Mouse (Mus musculus): ENCODE data around the gene Sp2. TPM values are rescaled to one million over a fixed set of nuclear protein-coding genes. Genes with fewer than 3 reads are reported as not detected.

Gene Sp2
- total and polyA plus RNA-seq, 2 experiments from 2014 or later, result 6.8 to 8.9 TPM

DNA sequence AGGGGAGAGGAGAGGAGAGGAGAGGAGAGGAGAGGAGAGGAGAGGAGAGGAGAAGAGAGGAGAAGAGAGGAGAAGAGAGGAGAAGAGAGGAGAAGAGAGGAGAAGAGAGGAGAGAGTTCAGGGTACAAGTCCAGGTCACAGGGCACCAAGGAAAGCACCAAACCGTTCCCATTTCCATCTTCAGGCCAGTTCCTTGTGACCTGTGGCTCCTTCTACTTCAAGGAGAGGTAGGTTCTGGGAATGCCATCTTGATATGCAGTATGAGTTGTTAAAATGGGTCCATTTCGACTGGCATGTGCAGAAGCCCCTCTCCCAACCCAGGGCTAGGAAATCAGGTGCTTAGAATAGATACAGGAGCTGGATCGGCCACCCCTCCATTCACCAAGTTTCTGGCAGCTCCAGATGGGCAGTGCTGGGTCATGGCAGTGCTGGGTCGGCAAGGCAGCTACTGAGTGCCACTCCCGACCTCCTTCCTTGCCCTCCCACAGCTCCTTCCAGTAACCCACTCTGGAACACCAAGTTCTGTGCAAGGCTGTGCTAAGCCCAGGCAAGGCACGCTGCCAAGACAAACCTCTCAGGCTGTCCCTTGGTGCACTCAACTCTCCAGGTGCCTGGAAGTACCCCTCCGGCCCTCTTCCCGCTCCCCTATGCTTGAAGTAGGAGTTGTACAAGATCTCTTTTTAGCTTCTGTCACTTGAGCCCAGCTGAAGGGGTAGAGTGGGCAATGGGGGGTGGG, 51.3 kb downstream of the Sp2 start:
- Histone ChIP-seq H3K36me3 (replicated peaks; ENCODE audit: control insufficient read depth, insufficient read depth, low read length) (no peaks in the 10 kb centered on the region), H3K4me3 (ENCODE audit: low read depth, low read length) (no peak overlapping the region), H3K4me1 (ENCODE audit: control insufficient read depth, insufficient read depth) (no peaks in the 10 kb centered on the region), H3K27me3 (ENCODE audit: control insufficient read depth, insufficient read depth, low read length) (peaks cover 26% of the 10 kb centered on the region), H3K9me3 (replicated peaks; ENCODE audit: control insufficient read depth, low read length) (no peaks in the 10 kb centered on the region), H3K27ac (ENCODE audit: low read depth) (no peak overlapping the region), H3K9ac (replicated peaks; ENCODE audit: low read depth, low read length) (no peak overlapping the region), H3K4me2 (ENCODE audit: low read depth, low read length) (no peak overlapping the region)
- 30% methylated on average over 8 of the region's 8 CpGs for WGBS
- no peak for ATAC-seq (ENCODE audit: insufficient read depth, low read depth)
- TF ChIP-seq EP300 (IDR thresholded peaks at IDR 0.05; ENCODE audit: low read depth) (no peak), CTCF (IDR thresholded peaks at IDR 0.05; ENCODE audit: low read depth) (no peak)
- DNase-seq (ENCODE audit: low spot score), result no peak

DNA sequence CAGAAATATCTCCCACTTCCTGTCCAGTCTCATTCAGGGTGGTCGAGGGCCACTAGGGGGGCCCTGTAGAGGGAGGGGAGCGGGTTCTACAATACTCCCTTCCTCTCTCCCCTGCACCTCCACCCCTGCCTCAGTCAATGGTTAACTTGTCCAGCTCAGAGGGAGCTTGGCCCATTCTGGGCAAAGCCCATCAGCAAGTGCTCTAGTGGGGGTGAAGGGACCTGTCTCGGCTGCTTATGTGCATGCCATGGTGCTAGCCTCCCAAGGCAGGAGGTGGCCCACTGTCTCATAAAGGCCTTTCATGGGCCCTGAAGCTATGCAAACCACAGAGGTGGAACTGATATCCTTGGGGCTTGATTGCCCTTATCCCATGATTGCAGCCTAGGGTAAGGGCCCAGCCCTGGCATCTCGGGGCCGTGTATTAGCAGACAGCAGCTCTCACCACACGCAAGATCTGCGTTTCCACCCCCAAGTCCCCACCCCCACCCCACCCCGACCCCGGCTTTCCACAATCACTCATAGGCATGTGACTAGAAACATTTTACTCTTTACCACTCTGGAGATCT, 52.9 kb downstream of the Sp2 start:
- TF ChIP-seq EP300 (IDR thresholded peaks at IDR 0.05; ENCODE audit: low read depth) (no peak), CTCF (IDR thresholded peaks at IDR 0.05; ENCODE audit: low read depth) (no peak)
- no peak overlapping the region for H3K4me2 ChIP-seq (ENCODE audit: low read depth, low read length)

DNA sequence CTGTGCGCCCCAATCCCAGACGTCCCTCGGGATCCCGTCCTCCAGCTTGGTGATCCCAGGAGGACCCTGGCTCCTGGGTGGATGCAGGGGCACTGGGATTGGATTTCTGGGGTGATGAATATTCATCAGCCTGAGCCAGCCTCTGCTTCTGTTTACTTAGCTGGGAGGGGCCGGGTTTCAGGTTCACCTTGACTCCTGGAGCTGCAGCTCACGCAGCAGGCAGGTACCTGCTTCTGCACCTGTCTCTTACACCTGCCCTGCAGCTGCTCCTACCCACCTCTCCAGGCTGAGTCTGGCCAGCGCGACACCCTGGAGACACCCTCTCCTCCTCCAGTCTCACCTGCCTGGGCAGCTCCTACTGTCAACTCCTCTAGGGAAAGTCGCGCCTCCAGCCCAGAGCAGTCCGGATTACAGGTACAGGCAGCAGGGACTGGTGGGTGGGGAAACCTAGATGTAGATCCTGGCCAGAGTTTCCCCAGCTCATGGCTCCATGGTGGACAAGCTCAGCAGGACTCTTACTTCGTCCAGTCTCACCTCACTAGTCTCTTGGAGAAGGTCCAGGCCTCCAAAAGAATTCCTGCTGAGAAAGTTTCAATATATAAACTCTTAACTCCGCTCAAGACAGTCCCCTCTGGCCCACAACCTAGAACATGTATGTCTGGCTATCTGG, 53.5 kb downstream of the Sp2 start:
- no peak overlapping the region for H3K27ac ChIP-seq (ENCODE audit: low read depth)
- 21% methylated on average over 13 of the region's 13 CpGs for WGBS
- no peak overlapping the region for H3K4me2 ChIP-seq (ENCODE audit: low read depth, low read length)
- peaks cover 26% of the 10 kb centered on the region for H3K27me3 ChIP-seq (ENCODE audit: control insufficient read depth, insufficient read depth, low read length)
- no peak for TF ChIP-seq CTCF (IDR thresholded peaks at IDR 0.05; ENCODE audit: low read depth)
- TF ChIP-seq EP300 (IDR thresholded peaks at IDR 0.05; ENCODE audit: low read depth), result no peak
- no peak for DNase-seq (ENCODE audit: low spot score)
- H3K4me3 ChIP-seq (ENCODE audit: low read depth, low read length), result no peak overlapping the region
- H3K36me3 ChIP-seq (replicated peaks; ENCODE audit: control insufficient read depth, insufficient read depth, low read length), result no peaks in the 10 kb centered on the region
- no peaks in the 10 kb centered on the region for H3K9me3 ChIP-seq (replicated peaks; ENCODE audit: control insufficient read depth, low read length)
- H3K4me1 ChIP-seq (ENCODE audit: control insufficient read depth, insufficient read depth), result no peaks in the 10 kb centered on the region
- no peak for ATAC-seq (ENCODE audit: insufficient read depth, low read depth)
- H3K9ac ChIP-seq (replicated peaks; ENCODE audit: low read depth, low read length), result no peak overlapping the region

More for the DNA sequence above, 52.9 kb downstream of the Sp2 start:
- no peak overlapping the region for H3K4me3 ChIP-seq (ENCODE audit: low read depth, low read length)
- no peak overlapping the region for H3K27ac ChIP-seq (ENCODE audit: low read depth)
- WGBS, result 61% methylated on average over 9 of the region's 9 CpGs
- H3K36me3 ChIP-seq (replicated peaks; ENCODE audit: control insufficient read depth, insufficient read depth, low read length), result no peaks in the 10 kb centered on the region
- no peak for ATAC-seq (ENCODE audit: insufficient read depth, low read depth)
- DNase-seq (ENCODE audit: low spot score), result no peak
- peaks cover 26% of the 10 kb centered on the region for H3K27me3 ChIP-seq (ENCODE audit: control insufficient read depth, insufficient read depth, low read length)
- H3K4me1 ChIP-seq (ENCODE audit: control insufficient read depth, insufficient read depth), result no peaks in the 10 kb centered on the region
- no peak overlapping the region for H3K9ac ChIP-seq (replicated peaks; ENCODE audit: low read depth, low read length)
- no peaks in the 10 kb centered on the region for H3K9me3 ChIP-seq (replicated peaks; ENCODE audit: control insufficient read depth, low read length)

DNA sequence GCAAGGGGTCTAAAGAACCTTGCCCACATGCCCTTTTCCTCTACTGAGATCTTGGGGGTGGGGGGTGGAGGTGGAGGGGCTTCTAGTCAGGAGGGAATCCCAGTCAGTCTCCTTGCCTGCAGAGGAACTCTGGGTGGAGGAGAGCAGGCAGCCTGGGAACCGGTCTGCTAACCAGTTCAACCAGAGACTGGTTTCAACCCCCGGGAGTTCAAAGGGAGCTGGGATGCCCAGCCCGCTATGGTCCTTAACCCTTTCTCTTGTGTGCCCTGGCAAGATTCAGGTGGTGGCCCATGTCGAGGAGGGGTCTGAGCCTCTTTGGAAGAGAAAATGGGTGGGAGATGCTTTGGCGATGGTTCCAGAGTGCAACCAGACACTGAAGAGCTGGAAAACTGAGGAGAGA, 54.1 kb downstream of the Sp2 start:
- Histone ChIP-seq H3K27me3 (ENCODE audit: control insufficient read depth, insufficient read depth, low read length) (peaks cover 26% of the 10 kb centered on the region), H3K27ac (ENCODE audit: low read depth) (no peak overlapping the region), H3K9me3 (replicated peaks; ENCODE audit: control insufficient read depth, low read length) (no peaks in the 10 kb centered on the region), H3K4me3 (ENCODE audit: low read depth, low read length) (no peak overlapping the region), H3K4me1 (ENCODE audit: control insufficient read depth, insufficient read depth) (no peaks in the 10 kb centered on the region), H3K36me3 (replicated peaks; ENCODE audit: control insufficient read depth, insufficient read depth, low read length) (no peaks in the 10 kb centered on the region), H3K9ac (replicated peaks; ENCODE audit: low read depth, low read length) (no peak overlapping the region), H3K4me2 (ENCODE audit: low read depth, low read length) (no peak overlapping the region)
- WGBS, result 8% methylated on average over 5 of the region's 5 CpGs
- TF ChIP-seq CTCF (IDR thresholded peaks at IDR 0.05; ENCODE audit: low read depth), result no peak
- no peak for TF ChIP-seq EP300 (IDR thresholded peaks at IDR 0.05; ENCODE audit: low read depth)
- ATAC-seq (ENCODE audit: insufficient read depth, low read depth) (no peak), DNase-seq (ENCODE audit: low spot score) (no peak)

DNA sequence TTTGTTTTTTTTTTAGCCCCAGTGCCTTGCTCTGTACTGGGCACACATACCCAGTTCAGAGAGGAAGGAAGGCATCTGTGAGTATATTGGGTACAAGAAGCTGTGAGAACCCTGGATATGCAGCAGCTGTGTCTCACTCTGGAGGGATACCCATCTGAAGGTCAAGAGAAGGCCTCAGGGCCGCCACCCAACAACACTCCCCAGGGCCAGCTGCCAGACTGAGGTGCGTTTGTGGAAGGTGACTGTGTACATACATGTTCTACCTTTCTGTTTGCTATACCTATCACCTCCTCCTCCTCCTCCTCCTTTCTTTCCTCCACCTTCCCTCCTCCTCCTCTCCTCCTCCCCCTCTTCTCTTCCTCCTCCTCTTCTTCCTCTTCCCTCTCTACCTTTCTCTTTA, 54.7 kb downstream of the Sp2 start, which contains the start of gene Prr15l:
Gene Prr15l (plus strand): TSS at position 17 of the 400 bp plus-strand sequence.
- ATAC-seq (ENCODE audit: insufficient read depth, low read depth), result no peak
- Histone ChIP-seq H3K4me1 (ENCODE audit: control insufficient read depth, insufficient read depth) (no peaks in the 10 kb centered on the region), H3K27me3 (ENCODE audit: control insufficient read depth, insufficient read depth, low read length) (peaks cover 26% of the 10 kb centered on the region), H3K36me3 (replicated peaks; ENCODE audit: control insufficient read depth, insufficient read depth, low read length) (no peaks in the 10 kb centered on the region), H3K4me3 (ENCODE audit: low read depth, low read length) (no peak within 1 kb of the TSS), H3K27ac (ENCODE audit: low read depth) (no peak within 1 kb of the TSS), H3K9ac (replicated peaks; ENCODE audit: low read depth, low read length) (no peak within 1 kb of the TSS), H3K9me3 (replicated peaks; ENCODE audit: control insufficient read depth, low read length) (no peaks in the 10 kb centered on the region), H3K4me2 (ENCODE audit: low read depth, low read length) (no peak within 1 kb of the TSS)
- 66% methylated on average over 2 of the region's 2 CpGs for WGBS
- DNase-seq (ENCODE audit: low spot score), result no peak
- TF ChIP-seq EP300 (IDR thresholded peaks at IDR 0.05; ENCODE audit: low read depth) (no peak), CTCF (IDR thresholded peaks at IDR 0.05; ENCODE audit: low read depth) (no peak)
